ENCODE assay signal across 9 mouse cellular contexts in genomic region chr11:20635646-20636045, GRCm38 (mm10).
DNase-seq lines count a peak whose midpoint lies in the region; ATAC-seq lines count a peak whose summit lies in the region.
"Had no signal": no experiment of that assay in that cellular context is flagged by ENCODE, and none has a peak within 500 bp of the region (broad histone marks: within the 10 kb centered on the region; RNA-seq: fewer than 3 reads in every experiment).

No protein-coding gene starts in this region.

- H3K36me3 ChIP-seq in heart, embryonic 16.5 days (ENCODE audit: control insufficient read depth, insufficient read depth): no peaks in the 10 kb centered on the region
- H3K36me3 ChIP-seq in embryonic facial prominence, embryonic 10.5 days (replicated peaks): no peaks in the 10 kb centered on the region
- H3K36me3 ChIP-seq in lung, embryonic 16.5 days (ENCODE audit: control insufficient read depth, insufficient read depth, low read length): no peaks in the 10 kb centered on the region

- peak overlapping the region; percentile 37 for H3K9ac ChIP-seq in heart, embryonic 16.5 days (ENCODE audit: low read length)
- H3K9ac ChIP-seq in lung, embryonic 16.5 days (ENCODE audit: low read length): peak overlapping the region; percentile 39; the same call in 1 of the 2 replicates

- H3K9me3 ChIP-seq in heart, embryonic 16.5 days (replicated peaks; ENCODE audit: control insufficient read depth, low read length): no peaks in the 10 kb centered on the region
- no peaks in the 10 kb centered on the region for H3K9me3 ChIP-seq in embryonic facial prominence, embryonic 10.5 days
- H3K9me3 ChIP-seq in lung, embryonic 16.5 days (ENCODE audit: control insufficient read depth, low read length): no peaks in the 10 kb centered on the region

- peak overlapping the region; percentile 74 for H3K27ac ChIP-seq in heart, embryonic 16.5 days (ENCODE audit: low read length)
- peak overlapping the region; percentile 76 for H3K27ac ChIP-seq in embryonic facial prominence, embryonic 10.5 days (replicated peaks)
- H3K27ac ChIP-seq in lung, embryonic 16.5 days (ENCODE audit: low read length): peak overlapping the region; percentile 90

- no peak for DNase-seq in heart, adult 8-10 months (ENCODE audit: low spot score)
- peak; percentile 61 for DNase-seq in embryonic facial prominence, embryonic 10.5 days (ENCODE audit: low spot score)
- peak; percentile 56 for DNase-seq in kidney, adult 11 months
- no peak for DNase-seq in gastrocnemius, postnatal 25 days

- peaks cover 48% of the 10 kb centered on the region for H3K4me1 ChIP-seq in heart, embryonic 16.5 days (ENCODE audit: control insufficient read depth, insufficient read depth, low read length)
- peaks cover 62% of the 10 kb centered on the region for H3K4me1 ChIP-seq in embryonic facial prominence, embryonic 10.5 days
- peaks cover 41% of the 10 kb centered on the region for H3K4me1 ChIP-seq in lung, embryonic 16.5 days (replicated peaks; ENCODE audit: control insufficient read depth, insufficient read depth, low read length)

- peak overlapping the region; percentile 38 for H3K4me2 ChIP-seq in heart, embryonic 16.5 days (ENCODE audit: low read depth, low read length)
- peak overlapping the region; percentile 29 for H3K4me2 ChIP-seq in lung, embryonic 16.5 days (ENCODE audit: low read depth, low read length)

- ATAC-seq in heart, embryonic 16.5 days (replicated peaks; ENCODE audit: extremely low read depth, insufficient read depth, low FRiP score): no peak
- ATAC-seq in lung, embryonic 16.5 days (ENCODE audit: low read depth): no peak
- ATAC-seq in granulocyte monocyte progenitor cell, adult 5-6 weeks (replicated peaks; ENCODE audit: poor library complexity, severe bottlenecking): no peak
- no peak for ATAC-seq in activated CD4-positive, CD25-positive, alpha-beta regulatory T cell, adult 4 months
- ATAC-seq: Patski had no signal

- WGBS in heart, embryonic 16.5 days: 38% methylated on average over 6 of the region's 6 CpGs
- 29% methylated on average over 6 of the region's 6 CpGs for WGBS in embryonic facial prominence, embryonic 10.5 days
- WGBS in lung, embryonic 16.5 days: 41% methylated on average over 6 of the region's 6 CpGs

- no peaks in the 10 kb centered on the region for H3K27me3 ChIP-seq in heart, embryonic 16.5 days (ENCODE audit: control insufficient read depth, insufficient read depth, low read length)
- no peaks in the 10 kb centered on the region for H3K27me3 ChIP-seq in embryonic facial prominence, embryonic 10.5 days (replicated peaks; ENCODE audit: low read depth, poor library complexity, severe bottlenecking)
- no peaks in the 10 kb centered on the region for H3K27me3 ChIP-seq in lung, embryonic 16.5 days (ENCODE audit: control insufficient read depth, insufficient read depth, low read depth, low read length)
- H3K27me3 ChIP-seq: Patski had no signal

- H3K4me3 ChIP-seq in heart, embryonic 16.5 days (ENCODE audit: low read length): 0 out of 2 replicates have a peak overlapping the region, but pooled peaks have one; percentile 4
- H3K4me3 ChIP-seq in embryonic facial prominence, embryonic 10.5 days: peak overlapping the region; percentile 19; the same call in 1 of the 2 replicates
- H3K4me3 ChIP-seq in lung, embryonic 16.5 days (ENCODE audit: low read length): no peak overlapping the region

Comparison
In these comparisons a context has a peak if more than half of its experiments do, and no peak if none do; other contexts are left out.
1. DNase-seq: peak in embryonic facial prominence, embryonic 10.5 days (single experiment) and kidney, adult 11 months (single experiment); none in heart, adult 8-10 months (single experiment) and gastrocnemius, postnatal 25 days (single experiment).
2. Peak in every context shown above with its lines, with median percentiles within 50 percentile points of each other: H3K27ac ChIP-seq.